Mouse (Mus musculus): ENCODE measurements around the gene Dennd5a. TPM values are rescaled to one million over a fixed set of nuclear protein-coding genes. Genes with fewer than 3 reads are reported as not detected.

Gene Dennd5a
- 33.6 and 38.8 TPM in 2 replicates for polyA plus RNA-seq (2015; fragmentation: Nextera tagmentation; extraction: Ambion mirVana)

DNA sequence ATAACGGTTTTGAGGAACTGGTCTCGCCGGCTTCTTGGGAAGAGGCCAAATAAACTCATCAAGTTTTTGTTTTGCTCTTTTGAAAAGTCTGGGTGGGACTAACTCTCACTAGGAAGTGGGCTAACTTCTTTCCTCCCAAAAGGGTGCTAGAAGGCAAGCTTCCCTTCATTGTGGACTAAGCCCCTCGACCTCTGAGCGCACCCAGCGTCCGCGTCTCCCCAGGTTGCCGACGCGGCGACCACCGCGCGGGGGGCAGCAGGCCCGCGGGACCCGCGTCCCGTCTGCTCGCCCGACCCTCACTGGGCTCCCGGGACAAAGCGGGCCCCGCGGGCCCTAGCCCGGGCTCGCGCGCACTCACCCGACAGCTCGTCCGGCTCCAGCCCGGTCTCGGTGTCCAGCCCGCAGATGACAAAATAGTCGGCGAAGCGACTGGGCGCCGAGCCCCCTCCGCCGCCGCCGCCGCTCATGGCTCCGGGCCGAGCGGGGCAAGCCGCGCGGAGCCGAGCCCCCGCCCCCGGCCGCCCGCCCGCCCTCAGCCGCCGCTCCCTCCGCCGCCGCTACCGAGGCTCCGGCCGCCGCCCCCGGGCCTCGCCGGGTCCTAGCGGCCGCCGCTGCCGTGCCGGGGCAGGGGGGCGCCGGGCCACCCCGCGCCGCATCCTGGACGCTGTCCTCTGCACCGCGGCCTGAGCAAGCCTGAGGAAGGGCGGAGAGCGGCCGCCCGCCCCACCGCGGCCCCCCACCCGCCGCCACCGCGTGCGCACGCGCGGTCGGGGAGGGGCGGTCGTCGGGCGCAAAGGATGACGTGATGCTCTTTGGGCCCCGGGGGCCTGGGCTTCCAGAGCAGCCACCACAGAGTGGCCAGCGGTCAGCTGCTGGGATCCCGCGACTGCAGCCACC, at the start of gene Dennd5a:
Dennd5a (minus strand) TSS at position 755 of the 897 bp plus-strand sequence.
- peaks cover 26% of the 10 kb centered on the region for H3K4me1 ChIP-seq (ENCODE audit: control insufficient read depth, insufficient read depth, low read length)
- 1% methylated on average over 83 of the region's 107 CpGs for WGBS
- peak; percentile 94 for ATAC-seq (replicated peaks; ENCODE audit: extremely low read depth, insufficient read depth, low FRiP score)

DNA sequence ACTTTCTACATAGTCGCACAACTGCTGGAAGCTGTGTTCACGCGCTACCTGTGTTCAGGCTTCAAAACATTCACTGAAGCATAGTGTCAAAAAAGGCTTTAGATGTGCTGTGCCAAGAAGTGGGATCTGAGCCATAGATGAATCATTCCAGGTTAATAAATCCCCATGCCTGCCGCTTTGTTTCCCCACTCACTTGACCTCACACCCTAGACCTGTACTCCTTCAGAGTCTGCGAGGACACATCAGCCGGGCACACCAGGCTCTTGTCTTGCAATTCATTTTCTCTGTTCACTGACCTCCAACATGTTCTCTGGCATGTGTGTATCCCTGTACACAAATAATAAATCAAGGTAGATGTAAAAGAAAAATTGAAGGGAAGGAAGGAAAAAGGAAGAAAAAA, 48.8 kb upstream of the Dennd5a start:
- no peaks in the 10 kb centered on the region for H3K9me3 ChIP-seq (replicated peaks; ENCODE audit: control insufficient read depth, low read length)
- no peak for ATAC-seq (replicated peaks; ENCODE audit: extremely low read depth, insufficient read depth, low FRiP score)

More for the DNA sequence above, at the start of gene Dennd5a:
- H3K9ac ChIP-seq (ENCODE audit: low read length), result peak within 1 kb of the TSS; percentile 95
- no peaks in the 10 kb centered on the region for H3K27me3 ChIP-seq (ENCODE audit: control insufficient read depth, insufficient read depth, low read length)
- no peaks in the 10 kb centered on the region for H3K36me3 ChIP-seq (ENCODE audit: control insufficient read depth, insufficient read depth)
- peak within 1 kb of the TSS; percentile 79 for H3K4me3 ChIP-seq (ENCODE audit: low read length)
- H3K4me2 ChIP-seq (ENCODE audit: low read depth, low read length), result peak within 1 kb of the TSS; percentile 84
- H3K9me3 ChIP-seq (replicated peaks; ENCODE audit: control insufficient read depth, low read length), result peaks cover 4% of the 10 kb centered on the region; the same call in 1 of the 2 replicates
- H3K27ac ChIP-seq (ENCODE audit: low read length), result peak within 1 kb of the TSS; percentile 96

DNA sequence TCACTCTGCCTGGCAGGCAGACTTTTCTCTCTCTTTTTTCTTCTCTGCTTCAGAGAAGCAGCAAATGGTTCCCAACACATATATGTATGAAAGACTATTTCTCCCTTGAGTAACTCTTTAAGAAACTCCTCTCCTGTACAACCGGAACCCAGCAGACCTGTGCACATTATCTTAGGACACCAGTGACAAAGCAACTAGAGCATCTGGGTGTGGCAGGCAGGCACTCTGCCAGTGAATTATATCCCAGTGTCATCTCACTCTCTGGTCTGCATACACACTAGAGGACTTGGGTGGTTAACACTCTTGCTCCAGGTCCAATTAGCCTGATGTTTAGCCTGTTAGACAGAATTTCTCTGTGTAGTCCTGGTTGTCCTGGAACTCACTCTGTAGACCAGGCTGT, 48.2 kb upstream of the Dennd5a start:
- H3K9ac ChIP-seq (ENCODE audit: low read length), result no peak overlapping the region
- H3K27me3 ChIP-seq (ENCODE audit: control insufficient read depth, insufficient read depth, low read length), result no peaks in the 10 kb centered on the region
- no peak overlapping the region for H3K4me3 ChIP-seq (ENCODE audit: low read length)
- ATAC-seq (replicated peaks; ENCODE audit: extremely low read depth, insufficient read depth, low FRiP score), result no peak
- WGBS, result 84% methylated on average over 1 of the region's 1 CpGs
- H3K9me3 ChIP-seq (replicated peaks; ENCODE audit: control insufficient read depth, low read length), result no peaks in the 10 kb centered on the region
- H3K27ac ChIP-seq (ENCODE audit: low read length), result no peak overlapping the region
- no peaks in the 10 kb centered on the region for H3K4me1 ChIP-seq (ENCODE audit: control insufficient read depth, insufficient read depth, low read length)
- H3K4me2 ChIP-seq (ENCODE audit: low read depth, low read length), result no peak overlapping the region
- H3K36me3 ChIP-seq (ENCODE audit: control insufficient read depth, insufficient read depth), result no peaks in the 10 kb centered on the region

More for the DNA sequence above, 48.8 kb upstream of the Dennd5a start:
- no peaks in the 10 kb centered on the region for H3K27me3 ChIP-seq (ENCODE audit: control insufficient read depth, insufficient read depth, low read length)
- H3K27ac ChIP-seq (ENCODE audit: low read length), result no peak overlapping the region
- no peak overlapping the region for H3K4me2 ChIP-seq (ENCODE audit: low read depth, low read length)
- H3K4me3 ChIP-seq (ENCODE audit: low read length), result no peak overlapping the region
- H3K4me1 ChIP-seq (ENCODE audit: control insufficient read depth, insufficient read depth, low read length), result no peaks in the 10 kb centered on the region
- no peak overlapping the region for H3K9ac ChIP-seq (ENCODE audit: low read length)
- 84% methylated on average over 6 of the region's 6 CpGs for WGBS
- no peaks in the 10 kb centered on the region for H3K36me3 ChIP-seq (ENCODE audit: control insufficient read depth, insufficient read depth)

GRCm38 (mm10) chr7:110006471-110007195, 46.4 kb upstream of the Dennd5a start:
- H3K4me1 ChIP-seq (ENCODE audit: control insufficient read depth, insufficient read depth, low read length), result peaks cover 6% of the 10 kb centered on the region
- no peak for ATAC-seq (replicated peaks; ENCODE audit: extremely low read depth, insufficient read depth, low FRiP score)
- H3K27ac ChIP-seq (ENCODE audit: low read length), result no peak overlapping the region
- no peak overlapping the region for H3K9ac ChIP-seq (ENCODE audit: low read length)
- H3K9me3 ChIP-seq (replicated peaks; ENCODE audit: control insufficient read depth, low read length), result no peaks in the 10 kb centered on the region
- no peak overlapping the region for H3K4me2 ChIP-seq (ENCODE audit: low read depth, low read length)
- H3K36me3 ChIP-seq (ENCODE audit: control insufficient read depth, insufficient read depth), result no peaks in the 10 kb centered on the region
- H3K27me3 ChIP-seq (ENCODE audit: control insufficient read depth, insufficient read depth, low read length), result no peaks in the 10 kb centered on the region
- H3K4me3 ChIP-seq (ENCODE audit: low read length), result no peak overlapping the region
- 84% methylated on average over 5 of the region's 5 CpGs for WGBS

GRCm38 (mm10) chr7:110005976-110006375, 45.7 kb upstream of the Dennd5a start:
- no peaks in the 10 kb centered on the region for H3K27me3 ChIP-seq (ENCODE audit: control insufficient read depth, insufficient read depth, low read length)
- H3K36me3 ChIP-seq (ENCODE audit: control insufficient read depth, insufficient read depth), result no peaks in the 10 kb centered on the region
- no peak overlapping the region for H3K9ac ChIP-seq (ENCODE audit: low read length)
- no peak overlapping the region for H3K27ac ChIP-seq (ENCODE audit: low read length)
- ATAC-seq (replicated peaks; ENCODE audit: extremely low read depth, insufficient read depth, low FRiP score), result no peak
- no peak overlapping the region for H3K4me2 ChIP-seq (ENCODE audit: low read depth, low read length)
- H3K4me3 ChIP-seq (ENCODE audit: low read length), result no peak overlapping the region
- H3K9me3 ChIP-seq (replicated peaks; ENCODE audit: control insufficient read depth, low read length), result no peaks in the 10 kb centered on the region
- peaks cover 6% of the 10 kb centered on the region for H3K4me1 ChIP-seq (ENCODE audit: control insufficient read depth, insufficient read depth, low read length)

DNA sequence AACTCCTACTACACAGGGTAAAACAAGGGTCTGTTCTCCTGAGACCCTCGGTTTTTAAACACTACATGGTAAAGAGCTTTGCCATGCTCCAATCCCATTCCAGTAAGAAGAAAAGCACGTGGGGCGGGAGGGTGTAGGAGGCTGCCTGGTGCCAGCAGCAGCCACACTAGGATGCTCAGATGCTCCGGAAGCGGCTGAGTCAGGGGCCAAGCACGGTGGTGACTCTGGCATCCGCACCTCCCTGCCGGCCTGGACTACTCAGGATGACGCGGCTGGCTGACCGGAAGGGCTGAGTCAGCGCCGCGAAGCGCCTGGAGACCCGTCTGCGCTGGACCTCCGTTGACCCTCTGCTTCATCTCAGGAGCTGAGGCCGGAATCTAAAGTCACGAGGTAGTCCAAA, 42.7 kb upstream of the Dennd5a start:
- no peak overlapping the region for H3K27ac ChIP-seq (ENCODE audit: low read length)
- H3K36me3 ChIP-seq (ENCODE audit: control insufficient read depth, insufficient read depth), result no peaks in the 10 kb centered on the region
- H3K9me3 ChIP-seq (replicated peaks; ENCODE audit: control insufficient read depth, low read length), result no peaks in the 10 kb centered on the region
- peak overlapping the region; percentile 64 for H3K9ac ChIP-seq (ENCODE audit: low read length)
- peak; percentile 82 for ATAC-seq (replicated peaks; ENCODE audit: extremely low read depth, insufficient read depth, low FRiP score)
- no peaks in the 10 kb centered on the region for H3K27me3 ChIP-seq (ENCODE audit: control insufficient read depth, insufficient read depth, low read length)
- H3K4me3 ChIP-seq (ENCODE audit: low read length), result peak overlapping the region; percentile 37
- H3K4me1 ChIP-seq (ENCODE audit: control insufficient read depth, insufficient read depth, low read length), result peaks cover 6% of the 10 kb centered on the region
- peak overlapping the region; percentile 68 for H3K4me2 ChIP-seq (ENCODE audit: low read depth, low read length)
- 9% methylated on average over 20 of the region's 20 CpGs for WGBS

DNA sequence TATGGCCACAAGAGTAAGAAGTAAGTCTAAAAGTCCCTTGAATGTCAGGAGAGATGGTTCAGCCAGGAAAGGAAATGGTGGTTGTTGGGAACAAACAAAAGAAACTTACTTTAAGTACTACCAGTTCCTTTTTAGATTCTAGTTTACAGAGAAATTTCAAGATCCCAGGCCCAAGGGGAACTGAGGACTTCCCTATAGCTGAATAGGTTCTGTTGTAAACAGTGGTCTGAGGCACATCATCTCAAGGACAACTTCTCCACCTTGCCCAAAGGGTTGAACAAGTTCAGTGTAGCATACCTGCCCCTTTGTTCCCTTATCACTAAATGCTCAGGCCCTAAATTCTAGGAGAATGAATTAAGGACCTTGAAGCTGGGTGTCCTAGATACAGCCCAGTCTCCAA, 41.8 kb upstream of the Dennd5a start:
- Histone ChIP-seq H3K27me3 (ENCODE audit: control insufficient read depth, insufficient read depth, low read length) (no peaks in the 10 kb centered on the region), H3K4me2 (ENCODE audit: low read depth, low read length) (no peak overlapping the region), H3K9me3 (replicated peaks; ENCODE audit: control insufficient read depth, low read length) (no peaks in the 10 kb centered on the region), H3K4me3 (ENCODE audit: low read length) (no peak overlapping the region), H3K9ac (ENCODE audit: low read length) (no peak overlapping the region), H3K36me3 (ENCODE audit: control insufficient read depth, insufficient read depth) (no peaks in the 10 kb centered on the region), H3K4me1 (ENCODE audit: control insufficient read depth, insufficient read depth, low read length) (peaks cover 6% of the 10 kb centered on the region), H3K27ac (ENCODE audit: low read length) (no peak overlapping the region)
- no peak for ATAC-seq (replicated peaks; ENCODE audit: extremely low read depth, insufficient read depth, low FRiP score)

DNA sequence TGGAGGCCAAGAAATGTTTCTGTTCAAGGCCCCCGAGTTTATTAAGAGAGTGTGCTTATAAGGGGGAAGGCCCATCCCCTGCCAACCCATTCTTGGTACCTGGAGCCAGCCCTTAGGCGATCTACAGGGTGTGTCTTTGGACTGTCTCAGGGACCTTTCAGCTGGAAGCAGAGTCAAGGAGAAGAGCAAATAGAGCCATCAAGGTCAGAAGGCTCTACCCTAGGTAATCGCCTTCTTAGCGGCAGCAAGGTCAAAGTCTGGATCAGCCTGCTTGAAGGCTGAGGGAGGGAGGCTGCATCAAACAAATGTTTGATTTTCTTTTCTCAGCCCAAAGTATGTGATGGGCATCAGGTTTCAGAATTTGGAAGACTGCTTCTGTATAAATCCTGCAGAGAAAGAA, 38.1 kb upstream of the Dennd5a start:
- Histone ChIP-seq H3K27me3 (ENCODE audit: control insufficient read depth, insufficient read depth, low read length) (no peaks in the 10 kb centered on the region), H3K4me2 (ENCODE audit: low read depth, low read length) (no peak overlapping the region), H3K27ac (ENCODE audit: low read length) (no peak overlapping the region), H3K9ac (ENCODE audit: low read length) (no peak overlapping the region), H3K9me3 (replicated peaks; ENCODE audit: control insufficient read depth, low read length) (no peaks in the 10 kb centered on the region), H3K36me3 (ENCODE audit: control insufficient read depth, insufficient read depth) (no peaks in the 10 kb centered on the region), H3K4me3 (ENCODE audit: low read length) (no peak overlapping the region), H3K4me1 (ENCODE audit: control insufficient read depth, insufficient read depth, low read length) (peaks cover 15% of the 10 kb centered on the region)
- ATAC-seq (replicated peaks; ENCODE audit: extremely low read depth, insufficient read depth, low FRiP score), result no peak
- 85% methylated on average over 4 of the region's 4 CpGs for WGBS

Measured in heart, embryonic 16.5 days (tissue).